Mouse (Mus musculus) forebrain, embryonic 15.5 days (tissue): ENCODE measurements around the gene Spg20. TPM values are rescaled to one million over a fixed set of nuclear protein-coding genes. Genes with fewer than 3 reads are reported as not detected.

Experiments
- ATAC-seq: fragments of 200-750 bp; cut with Nextera tagmentation; replicated peaks from 2 replicates; pipeline ENCODE4 v1.8.0; 2017; ENCODE audit warnings: mild to moderate bottlenecking, moderate TSS enrichment, moderate library complexity
- H3K27ac ChIP-seq: fragments of 300-500 bp; sonication (generic); replicated peaks from 2 replicates; pipeline ENCODE4 v1.5.1; 2015; ENCODE audit warnings: mild to moderate bottlenecking, inconsistent platforms
- H3K27me3 ChIP-seq: fragments of 300-500 bp; sonication (generic); 2 replicates; pipeline ENCODE4 v1.6.1; 2015; ENCODE audit warnings: inconsistent platforms
- H3K36me3 ChIP-seq: fragments of 300-500 bp; sonication (generic); 2 replicates; pipeline ENCODE4 v1.6.1; 2015; ENCODE audit warnings: mild to moderate bottlenecking, inconsistent platforms
- H3K4me1 ChIP-seq: fragments of 300-500 bp; sonication (generic); 2 replicates; pipeline ENCODE4 v1.6.1; 2015; ENCODE audit warnings: inconsistent platforms
- H3K4me2 ChIP-seq: fragments of 300-500 bp; sonication (generic); replicated peaks from 2 replicates; pipeline ENCODE4 v1.6.1; 2015; ENCODE audit warnings: mild to moderate bottlenecking, inconsistent platforms
- H3K4me3 ChIP-seq: fragments of 300-500 bp; sonication (generic); 2 replicates; pipeline ENCODE4 v1.5.1; 2015; ENCODE audit warnings: mild to moderate bottlenecking, inconsistent platforms
- H3K9ac ChIP-seq: fragments of 300-500 bp; sonication (generic); replicated peaks from 2 replicates; pipeline ENCODE4 v1.6.1; 2015; ENCODE audit warnings: mild to moderate bottlenecking, inconsistent platforms
- H3K9me3 ChIP-seq: fragments of 300-500 bp; sonication (generic); 2 replicates; pipeline ENCODE4 v1.6.1; 2016; ENCODE audit warnings: inconsistent platforms
- WGBS: fragments of 180-500 bp; shearing (Covaris S2); methylation state at CpG from one replicate; pipeline ENCODE4 v1.1.7; 2015; ENCODE audit warnings: mixed read lengths; 5-methylcytosine and 5-hydroxymethylcytosine counted together
- polyA plus RNA-seq: library from polyadenylated mRNA; unstranded; fragments of >200 nt; fragmentation: Nextera tagmentation; extraction: Ambion mirVana; gene quantifications from 2 replicates; pipeline ENCODE4 v1.2.1, GENCODE M21; 2015

The Spg20 gene
- polyA plus RNA-seq, 1 experiment from 2014 or later = 21.4 TPM

GRCm38 (mm10) chr3:55131576-55132233 lies 19.8 kb downstream of the Spg20 start:
- Histone ChIP-seq H3K4me1 (no peaks in the 10 kb centered on the region), H3K27me3 (no peaks in the 10 kb centered on the region), H3K4me3 (no peak overlapping the region), H3K9me3 (no peaks in the 10 kb centered on the region), H3K27ac (no peak overlapping the region), H3K9ac (no peak overlapping the region), H3K4me2 (no peak overlapping the region), H3K36me3 (peaks cover 72% of the 10 kb centered on the region)
- no peak for ATAC-seq
- 92% methylated on average over 6 of the region's 6 CpGs for WGBS

DNA sequence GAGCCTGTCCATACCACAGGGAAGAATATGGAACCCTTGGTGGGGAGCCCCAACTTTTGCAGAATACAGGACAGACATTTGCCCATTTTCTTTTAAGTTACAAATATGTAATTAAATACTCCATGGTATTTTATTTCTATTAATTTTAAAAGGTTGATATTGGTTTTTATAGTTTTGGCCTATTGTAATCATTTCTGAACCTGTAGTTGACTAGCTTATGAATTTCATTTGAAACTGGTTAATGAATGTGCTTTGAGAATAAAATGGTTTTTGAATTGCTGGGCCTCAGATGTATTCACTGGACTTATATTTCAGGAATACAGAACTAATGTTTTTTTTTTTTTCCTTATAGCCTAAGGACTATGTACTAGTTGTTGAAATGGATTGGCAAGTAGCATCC lies 25.1 kb downstream of the Spg20 start, which contains the start of gene Ccdc169:
Ccdc169 (plus strand) TSS at position 301 of the 400 bp plus-strand sequence.
- H3K27ac ChIP-seq = no peak within 1 kb of the TSS
- peaks cover 31% of the 10 kb centered on the region for H3K36me3 ChIP-seq
- H3K4me2 ChIP-seq = no peak within 1 kb of the TSS
- H3K9ac ChIP-seq = no peak within 1 kb of the TSS
- no peaks in the 10 kb centered on the region for H3K4me1 ChIP-seq
- ATAC-seq = no peak
- H3K9me3 ChIP-seq = no peaks in the 10 kb centered on the region
- H3K27me3 ChIP-seq = no peaks in the 10 kb centered on the region
- no peak within 1 kb of the TSS for H3K4me3 ChIP-seq

DNA sequence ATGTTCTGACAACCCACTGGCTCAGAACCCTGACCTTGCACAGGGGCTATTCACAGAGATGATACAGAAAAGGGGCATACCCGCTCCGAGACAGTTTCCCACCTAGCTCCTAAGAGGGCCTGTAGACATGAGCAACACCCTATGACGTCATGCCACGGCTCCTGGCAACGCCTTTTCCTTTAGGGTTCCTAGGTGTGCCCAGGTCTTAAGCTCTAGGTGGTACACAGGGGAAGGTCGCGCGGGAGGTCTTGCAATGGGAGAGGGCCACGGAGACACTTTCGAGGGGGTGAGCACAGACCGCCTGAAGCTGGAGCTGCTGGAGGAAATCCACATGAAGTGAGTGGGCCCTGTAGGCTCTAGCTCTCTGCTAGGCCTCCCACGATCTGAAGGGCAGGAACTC lies 27.9 kb downstream of the Spg20 start:
- Histone ChIP-seq H3K4me1 (no peaks in the 10 kb centered on the region), H3K27me3 (no peaks in the 10 kb centered on the region), H3K27ac (no peak overlapping the region), H3K36me3 (peaks cover 19% of the 10 kb centered on the region), H3K9ac (no peak overlapping the region), H3K9me3 (no peaks in the 10 kb centered on the region), H3K4me2 (no peak overlapping the region), H3K4me3 (no peak overlapping the region)
- no peak for ATAC-seq
- WGBS = 90% methylated on average over 12 of the region's 12 CpGs

GRCm38 (mm10) chr3:55141401-55141800 lies 29.5 kb downstream of the Spg20 start:
- H3K4me3 ChIP-seq = no peak overlapping the region
- WGBS = 81% methylated on average over 2 of the region's 2 CpGs

GRCm38 (mm10) chr3:55144916-55145315 lies 33.0 kb downstream of the Spg20 start:
- WGBS = 64% methylated on average over 4 of the region's 4 CpGs
- no peak for ATAC-seq
- H3K4me3 ChIP-seq = no peak overlapping the region

More at GRCm38 (mm10) chr3:55141401-55141800, 29.5 kb downstream of the Spg20 start:
- H3K27ac ChIP-seq = no peak overlapping the region
- no peak overlapping the region for H3K4me2 ChIP-seq
- peaks cover 8% of the 10 kb centered on the region for H3K36me3 ChIP-seq
- H3K27me3 ChIP-seq = no peaks in the 10 kb centered on the region
- no peak for ATAC-seq
- H3K4me1 ChIP-seq = no peaks in the 10 kb centered on the region
- no peak overlapping the region for H3K9ac ChIP-seq
- no peaks in the 10 kb centered on the region for H3K9me3 ChIP-seq

DNA sequence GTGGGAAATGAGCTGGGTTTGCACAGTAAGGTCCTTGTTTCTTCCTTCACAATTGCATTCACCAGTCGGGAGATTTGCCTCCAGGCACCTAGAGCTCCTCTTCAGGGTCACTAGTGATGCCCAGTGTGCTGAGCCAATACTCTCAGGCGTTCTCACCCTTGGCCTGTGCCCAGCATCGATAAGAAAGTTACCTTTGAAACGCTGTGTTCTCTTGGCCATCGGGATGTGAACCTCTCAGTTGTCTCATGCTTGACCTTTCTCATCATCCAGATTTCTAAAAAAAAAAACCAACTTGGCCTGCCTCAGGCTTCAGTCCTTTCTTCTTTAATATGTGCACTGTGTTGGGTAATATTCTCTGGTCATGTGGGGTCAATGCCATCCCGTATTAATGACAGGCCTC lies 34.5 kb downstream of the Spg20 start:
- ATAC-seq = no peak
- no peak overlapping the region for H3K27ac ChIP-seq
- H3K4me3 ChIP-seq = no peak overlapping the region
- 77% methylated on average over 6 of the region's 6 CpGs for WGBS
- H3K4me1 ChIP-seq = no peaks in the 10 kb centered on the region
- no peak overlapping the region for H3K9ac ChIP-seq
- no peaks in the 10 kb centered on the region for H3K9me3 ChIP-seq
- H3K36me3 ChIP-seq = no peaks in the 10 kb centered on the region
- H3K27me3 ChIP-seq = no peaks in the 10 kb centered on the region
- no peak overlapping the region for H3K4me2 ChIP-seq

More at GRCm38 (mm10) chr3:55144916-55145315, 33.0 kb downstream of the Spg20 start:
- Histone ChIP-seq H3K4me1 (no peaks in the 10 kb centered on the region), H3K27me3 (no peaks in the 10 kb centered on the region), H3K4me2 (no peak overlapping the region), H3K9me3 (no peaks in the 10 kb centered on the region), H3K36me3 (no peaks in the 10 kb centered on the region), H3K27ac (no peak overlapping the region), H3K9ac (no peak overlapping the region)

DNA sequence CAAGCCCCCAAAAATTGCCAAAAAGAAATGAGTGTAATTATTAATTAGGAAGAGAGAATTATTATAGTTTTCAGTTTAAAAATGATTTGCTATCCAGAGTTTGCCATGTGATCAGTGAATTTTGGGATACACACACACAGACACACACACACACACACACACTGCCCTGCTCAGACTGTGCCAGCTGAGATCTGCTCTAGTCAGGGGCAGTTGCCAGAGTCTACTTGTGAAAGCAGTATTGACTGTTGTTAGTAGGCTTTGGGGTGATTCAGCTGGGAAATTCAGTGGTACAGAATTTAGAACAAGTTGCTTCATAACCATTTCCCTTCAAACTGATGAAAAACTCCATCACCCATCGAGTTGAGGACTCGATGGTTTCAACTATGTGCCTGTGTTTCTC lies 35.2 kb downstream of the Spg20 start:
- 89% methylated on average over 2 of the region's 2 CpGs for WGBS
- no peak overlapping the region for H3K9ac ChIP-seq
- no peaks in the 10 kb centered on the region for H3K9me3 ChIP-seq
- ATAC-seq = no peak
- no peaks in the 10 kb centered on the region for H3K4me1 ChIP-seq
- no peaks in the 10 kb centered on the region for H3K27me3 ChIP-seq
- H3K4me2 ChIP-seq = no peak overlapping the region
- H3K4me3 ChIP-seq = no peak overlapping the region
- no peaks in the 10 kb centered on the region for H3K36me3 ChIP-seq
- no peak overlapping the region for H3K27ac ChIP-seq

- ATAC-seq = no peak
- Histone ChIP-seq H3K4me1 (no peaks in the 10 kb centered on the region), H3K36me3 (no peaks in the 10 kb centered on the region), H3K27ac (no peak overlapping the region), H3K9me3 (no peaks in the 10 kb centered on the region), H3K27me3 (no peaks in the 10 kb centered on the region), H3K4me3 (no peak overlapping the region), H3K9ac (no peak overlapping the region), H3K4me2 (no peak overlapping the region)
- 26% methylated on average over 3 of the region's 3 CpGs for WGBS
Measured at GRCm38 (mm10) chr3:55148091-55148490, 36.2 kb downstream of the Spg20 start.

GRCm38 (mm10) chr3:55151656-55152433 lies 39.9 kb downstream of the Spg20 start:
- no peak overlapping the region for H3K27ac ChIP-seq
- H3K4me1 ChIP-seq = no peaks in the 10 kb centered on the region
- 49% methylated on average over 7 of the region's 7 CpGs for WGBS
- H3K36me3 ChIP-seq = no peaks in the 10 kb centered on the region
- peak; percentile 47 for ATAC-seq
- no peaks in the 10 kb centered on the region for H3K9me3 ChIP-seq
- H3K4me3 ChIP-seq = no peak overlapping the region
- H3K4me2 ChIP-seq = no peak overlapping the region
- no peak overlapping the region for H3K9ac ChIP-seq
- no peaks in the 10 kb centered on the region for H3K27me3 ChIP-seq

- Histone ChIP-seq H3K4me3 (no peak overlapping the region), H3K36me3 (no peaks in the 10 kb centered on the region), H3K9me3 (no peaks in the 10 kb centered on the region), H3K4me1 (no peaks in the 10 kb centered on the region), H3K27me3 (no peaks in the 10 kb centered on the region), H3K27ac (no peak overlapping the region), H3K4me2 (no peak overlapping the region), H3K9ac (no peak overlapping the region)
- ATAC-seq = no peak
- WGBS = 69% methylated on average over 6 of the region's 6 CpGs
Measured at GRCm38 (mm10) chr3:55152673-55153334, 40.9 kb downstream of the Spg20 start.

DNA sequence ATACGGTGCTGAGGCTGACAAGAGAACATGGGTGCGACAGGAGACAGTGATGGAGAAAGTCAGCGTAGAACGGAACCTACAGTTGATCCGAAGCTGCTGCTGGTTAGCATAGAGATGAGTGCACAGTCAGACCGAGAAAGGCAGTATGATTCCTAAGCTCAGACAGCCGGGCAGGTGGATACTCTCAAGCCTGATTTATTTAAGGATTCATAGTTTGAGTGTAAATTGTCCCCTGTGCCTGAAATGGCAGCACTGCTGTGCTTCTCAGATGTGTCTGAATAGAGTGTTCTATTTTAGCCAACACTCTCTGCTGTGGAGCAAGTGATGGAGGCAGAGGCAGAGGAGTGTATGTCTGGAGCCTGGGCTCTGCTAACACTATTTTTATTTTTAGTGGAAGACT lies 42.3 kb downstream of the Spg20 start:
- H3K36me3 ChIP-seq = no peaks in the 10 kb centered on the region
- H3K4me2 ChIP-seq = no peak overlapping the region
- H3K9ac ChIP-seq = no peak overlapping the region
- no peak overlapping the region for H3K27ac ChIP-seq
- 90% methylated on average over 7 of the region's 7 CpGs for WGBS
- H3K4me1 ChIP-seq = no peaks in the 10 kb centered on the region
- no peaks in the 10 kb centered on the region for H3K9me3 ChIP-seq
- ATAC-seq = no peak
- no peak overlapping the region for H3K4me3 ChIP-seq
- no peaks in the 10 kb centered on the region for H3K27me3 ChIP-seq

DNA sequence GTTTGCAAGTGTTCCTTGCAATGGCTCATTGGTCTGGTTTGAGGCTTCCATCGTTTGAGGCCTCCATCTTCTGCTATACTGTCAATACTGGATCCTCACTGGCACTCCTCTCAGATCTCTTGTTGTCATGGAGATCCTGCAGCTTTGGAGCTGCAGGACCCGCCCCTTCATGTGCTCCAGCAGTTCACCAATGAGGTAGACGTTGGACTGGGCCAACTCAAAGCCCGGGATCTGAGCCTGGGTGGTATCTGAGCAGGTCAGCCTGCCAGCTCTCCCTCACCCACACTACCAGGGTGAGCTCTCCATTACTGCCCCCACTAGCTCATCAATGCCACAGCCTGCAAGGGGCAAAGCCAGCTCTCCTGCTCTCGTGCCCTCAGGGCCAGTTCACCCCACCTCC lies 45.5 kb downstream of the Spg20 start:
- Histone ChIP-seq H3K9ac (no peak overlapping the region), H3K4me3 (no peak overlapping the region), H3K36me3 (no peaks in the 10 kb centered on the region), H3K27me3 (no peaks in the 10 kb centered on the region), H3K27ac (no peak overlapping the region), H3K9me3 (no peaks in the 10 kb centered on the region), H3K4me1 (no peaks in the 10 kb centered on the region), H3K4me2 (no peak overlapping the region)
- ATAC-seq = peak; percentile 47; the same call in 1 of the 2 replicates
- 46% methylated on average over 5 of the region's 5 CpGs for WGBS
